Mouse (Mus musculus): ENCODE results near the gene Xylb. TPM values are rescaled to one million over a fixed set of nuclear protein-coding genes. Genes with fewer than 3 reads are reported as not detected.

The Xylb gene
- polyA plus RNA-seq, 1 experiment = 0.09 TPM

- Histone ChIP-seq H3K27me3 (replicated peaks) (no peaks in the 10 kb centered on the region), H3K36me3 (replicated peaks; ENCODE audit: low read length) (peaks cover 2% of the 10 kb centered on the region), H3K4me1 (peaks cover 68% of the 10 kb centered on the region), H3K9me3 (no peaks in the 10 kb centered on the region), H3K4me3 (replicated peaks) (peak overlapping the region; percentile 38)
- TF ChIP-seq FLI1 (IDR thresholded peaks at IDR 0.05; ENCODE audit: low read length) (no peak), GATA1 (IDR thresholded peaks at IDR 0.05; ENCODE audit: borderline replicate concordance, low read length) (no peak)
Measured at GRCm38 (mm10) chr9:119324130-119324529, 33.1 kb upstream of the Xylb start.

- Histone ChIP-seq H3K27me3 (replicated peaks) (no peaks in the 10 kb centered on the region), H3K9me3 (peaks cover 5% of the 10 kb centered on the region; the same call in 1 of the 2 replicates), H3K4me3 (replicated peaks) (peak overlapping the region; percentile 69), H3K36me3 (replicated peaks; ENCODE audit: low read length) (peaks cover 12% of the 10 kb centered on the region), H3K4me1 (peaks cover 79% of the 10 kb centered on the region)
- TF ChIP-seq GATA1 (IDR thresholded peaks at IDR 0.05; ENCODE audit: borderline replicate concordance, low read length) = no peak
- no peak for TF ChIP-seq FLI1 (IDR thresholded peaks at IDR 0.05; ENCODE audit: low read length)
Measured at GRCm38 (mm10) chr9:119328488-119328887, 28.7 kb upstream of the Xylb start.

GRCm38 (mm10) chr9:119330186-119330963, 26.8 kb upstream of the Xylb start:
- Histone ChIP-seq H3K27me3 (replicated peaks) (no peaks in the 10 kb centered on the region), H3K36me3 (replicated peaks; ENCODE audit: low read length) (peaks cover 14% of the 10 kb centered on the region), H3K4me1 (peaks cover 85% of the 10 kb centered on the region), H3K4me3 (replicated peaks) (no peak overlapping the region), H3K9me3 (peaks cover 5% of the 10 kb centered on the region; the same call in 1 of the 2 replicates)
- TF ChIP-seq FLI1 (IDR thresholded peaks at IDR 0.05; ENCODE audit: low read length) (no peak), GATA1 (IDR thresholded peaks at IDR 0.05; ENCODE audit: borderline replicate concordance, low read length) (no peak)

GRCm38 (mm10) chr9:119334324-119334723, 22.9 kb upstream of the Xylb start:
- Histone ChIP-seq H3K36me3 (replicated peaks; ENCODE audit: low read length) (peaks cover 40% of the 10 kb centered on the region), H3K4me1 (peaks cover 92% of the 10 kb centered on the region), H3K27me3 (replicated peaks) (no peaks in the 10 kb centered on the region), H3K9me3 (peaks cover 5% of the 10 kb centered on the region; the same call in 1 of the 2 replicates), H3K4me3 (replicated peaks) (peak overlapping the region; percentile 74)
- TF ChIP-seq GATA1 (IDR thresholded peaks at IDR 0.05; ENCODE audit: borderline replicate concordance, low read length) = no peak

- TF ChIP-seq GATA1 (IDR thresholded peaks at IDR 0.05; ENCODE audit: borderline replicate concordance, low read length) (no peak), FLI1 (IDR thresholded peaks at IDR 0.05; ENCODE audit: low read length) (no peak)
- H3K4me3 ChIP-seq (replicated peaks) = peak overlapping the region; percentile 74
Measured at GRCm38 (mm10) chr9:119334834-119335233, 22.3 kb upstream of the Xylb start.

GRCm38 (mm10) chr9:119335571-119335970, 21.6 kb upstream of the Xylb start:
- H3K27me3 ChIP-seq (replicated peaks) = no peaks in the 10 kb centered on the region
- peaks cover 37% of the 10 kb centered on the region for H3K36me3 ChIP-seq (replicated peaks; ENCODE audit: low read length)
- H3K9me3 ChIP-seq = peaks cover 5% of the 10 kb centered on the region; the same call in 1 of the 2 replicates
- TF ChIP-seq FLI1 (IDR thresholded peaks at IDR 0.05; ENCODE audit: low read length) (no peak), GATA1 (IDR thresholded peaks at IDR 0.05; ENCODE audit: borderline replicate concordance, low read length) (no peak)
- no peak overlapping the region for H3K4me3 ChIP-seq (replicated peaks)
- peaks cover 81% of the 10 kb centered on the region for H3K4me1 ChIP-seq

More at GRCm38 (mm10) chr9:119334834-119335233, 22.3 kb upstream of the Xylb start:
- peaks cover 88% of the 10 kb centered on the region for H3K4me1 ChIP-seq
- peaks cover 40% of the 10 kb centered on the region for H3K36me3 ChIP-seq (replicated peaks; ENCODE audit: low read length)
- H3K27me3 ChIP-seq (replicated peaks) = no peaks in the 10 kb centered on the region
- peaks cover 5% of the 10 kb centered on the region; the same call in 1 of the 2 replicates for H3K9me3 ChIP-seq

- H3K36me3 ChIP-seq (replicated peaks; ENCODE audit: low read length) = peaks cover 39% of the 10 kb centered on the region
- peaks cover 76% of the 10 kb centered on the region for H3K4me1 ChIP-seq
- H3K9me3 ChIP-seq = no peaks in the 10 kb centered on the region
- TF ChIP-seq FLI1 (IDR thresholded peaks at IDR 0.05; ENCODE audit: low read length) = no peak
- no peak for TF ChIP-seq GATA1 (IDR thresholded peaks at IDR 0.05; ENCODE audit: borderline replicate concordance, low read length)
- peak overlapping the region; percentile 47 for H3K4me3 ChIP-seq (replicated peaks)
- H3K27me3 ChIP-seq (replicated peaks) = no peaks in the 10 kb centered on the region
Measured at GRCm38 (mm10) chr9:119337842-119338241, 19.3 kb upstream of the Xylb start.

GRCm38 (mm10) chr9:119338350-119338749, 18.8 kb upstream of the Xylb start:
- Histone ChIP-seq H3K36me3 (replicated peaks; ENCODE audit: low read length) (peaks cover 44% of the 10 kb centered on the region), H3K4me1 (peaks cover 76% of the 10 kb centered on the region), H3K9me3 (no peaks in the 10 kb centered on the region), H3K27me3 (replicated peaks) (no peaks in the 10 kb centered on the region), H3K4me3 (replicated peaks) (peak overlapping the region; percentile 73)
- no peak for TF ChIP-seq GATA1 (IDR thresholded peaks at IDR 0.05; ENCODE audit: borderline replicate concordance, low read length)
- no peak for TF ChIP-seq FLI1 (IDR thresholded peaks at IDR 0.05; ENCODE audit: low read length)

- TF ChIP-seq FLI1 (IDR thresholded peaks at IDR 0.05; ENCODE audit: low read length) (no peak), GATA1 (IDR thresholded peaks at IDR 0.05; ENCODE audit: borderline replicate concordance, low read length) (no peak)
- no peaks in the 10 kb centered on the region for H3K9me3 ChIP-seq
- H3K27me3 ChIP-seq (replicated peaks) = no peaks in the 10 kb centered on the region
- H3K4me1 ChIP-seq = peaks cover 69% of the 10 kb centered on the region
- peaks cover 51% of the 10 kb centered on the region for H3K36me3 ChIP-seq (replicated peaks; ENCODE audit: low read length)
- H3K4me3 ChIP-seq (replicated peaks) = peak overlapping the region; percentile 96
Measured at GRCm38 (mm10) chr9:119339106-119339505, 18.1 kb upstream of the Xylb start.

GRCm38 (mm10) chr9:119339558-119340211, 17.5 kb upstream of the Xylb start, which contains the start of gene Acaa1a:
TSS of gene Acaa1a (plus strand) at chr9:119339676.
- H3K27me3 ChIP-seq (replicated peaks) = no peaks in the 10 kb centered on the region
- no peak for TF ChIP-seq GATA1 (IDR thresholded peaks at IDR 0.05; ENCODE audit: borderline replicate concordance, low read length)
- no peak for TF ChIP-seq FLI1 (IDR thresholded peaks at IDR 0.05; ENCODE audit: low read length)
- H3K4me1 ChIP-seq = peaks cover 63% of the 10 kb centered on the region
- peak within 1 kb of the TSS; percentile 96 for H3K4me3 ChIP-seq (replicated peaks)
- H3K9me3 ChIP-seq = no peaks in the 10 kb centered on the region
- peaks cover 57% of the 10 kb centered on the region for H3K36me3 ChIP-seq (replicated peaks; ENCODE audit: low read length)
